Mouse (Mus musculus): ENCODE data around the gene Wdcp. TPM values are rescaled to one million over a fixed set of nuclear protein-coding genes. Genes with fewer than 3 reads are reported as not detected.

Wdcp gene
- polyA plus RNA-seq, 1 experiment from 2014 or later = 17.3 TPM

GRCm38 (mm10) chr12:4841392-4841887 is 1.7 kb upstream of the Wdcp start, which contains the start of gene Fkbp1b:
TSS of gene Fkbp1b (minus strand) at chr12:4841591.
- H3K4me2 ChIP-seq (replicated peaks) = peak within 1 kb of the TSS; percentile 81
- H3K27me3 ChIP-seq = peaks cover 27% of the 10 kb centered on the region
- ATAC-seq (ENCODE audit: low FRiP score, low read depth) = peak; percentile 73
- peak within 1 kb of the TSS; percentile 80 for H3K4me3 ChIP-seq
- H3K27ac ChIP-seq (replicated peaks) = no peak within 1 kb of the TSS
- H3K4me1 ChIP-seq = peaks cover 16% of the 10 kb centered on the region
- under 1% methylated on average over 37 of the region's 37 CpGs for WGBS
- peak within 1 kb of the TSS; percentile 69 for H3K9ac ChIP-seq (replicated peaks)
- H3K36me3 ChIP-seq = no peaks in the 10 kb centered on the region
- H3K9me3 ChIP-seq = no peaks in the 10 kb centered on the region

GRCm38 (mm10) chr12:4842456-4842855 is 647 bp upstream of the Wdcp start:
- ATAC-seq (ENCODE audit: low FRiP score, low read depth) = no peak
- WGBS = 85% methylated on average over 8 of the region's 8 CpGs

GRCm38 (mm10) chr12:4843741-4844140 is 638 bp downstream of the Wdcp start:
- H3K9ac ChIP-seq (replicated peaks) = peak overlapping the region; percentile 60
- WGBS = under 1% methylated on average over 12 of the region's 12 CpGs
- ATAC-seq (ENCODE audit: low FRiP score, low read depth) = peak; percentile 35; the same call in 1 of the 2 replicates
- H3K4me1 ChIP-seq = peaks cover 16% of the 10 kb centered on the region
- peak overlapping the region; percentile 69 for H3K4me3 ChIP-seq
- peaks cover 27% of the 10 kb centered on the region for H3K27me3 ChIP-seq
- H3K27ac ChIP-seq (replicated peaks) = no peak overlapping the region
- H3K36me3 ChIP-seq = no peaks in the 10 kb centered on the region
- no peaks in the 10 kb centered on the region for H3K9me3 ChIP-seq
- H3K4me2 ChIP-seq (replicated peaks) = peak overlapping the region; percentile 70

More at GRCm38 (mm10) chr12:4842456-4842855, 647 bp upstream of the Wdcp start:
- no peaks in the 10 kb centered on the region for H3K9me3 ChIP-seq
- H3K27ac ChIP-seq (replicated peaks) = no peak overlapping the region
- peaks cover 27% of the 10 kb centered on the region for H3K27me3 ChIP-seq
- H3K9ac ChIP-seq (replicated peaks) = no peak overlapping the region
- no peaks in the 10 kb centered on the region for H3K36me3 ChIP-seq
- no peak overlapping the region for H3K4me2 ChIP-seq (replicated peaks)
- H3K4me1 ChIP-seq = peaks cover 16% of the 10 kb centered on the region
- no peak overlapping the region for H3K4me3 ChIP-seq

GRCm38 (mm10) chr12:4856160-4856559 is 13.1 kb downstream of the Wdcp start:
- WGBS = 94% methylated on average over 5 of the region's 5 CpGs
- no peak for ATAC-seq (ENCODE audit: low FRiP score, low read depth)
- H3K36me3 ChIP-seq = peaks cover 34% of the 10 kb centered on the region

GRCm38 (mm10) chr12:4856834-4857233 is 13.7 kb downstream of the Wdcp start:
- Histone ChIP-seq H3K36me3 (peaks cover 27% of the 10 kb centered on the region), H3K4me3 (no peak overlapping the region)
- WGBS = 94% methylated on average over 2 of the region's 2 CpGs

More at GRCm38 (mm10) chr12:4856160-4856559, 13.1 kb downstream of the Wdcp start:
- Histone ChIP-seq H3K4me1 (peaks cover 2% of the 10 kb centered on the region; the same call in 1 of the 2 replicates), H3K27me3 (no peaks in the 10 kb centered on the region), H3K9ac (replicated peaks) (no peak overlapping the region), H3K9me3 (no peaks in the 10 kb centered on the region), H3K27ac (replicated peaks) (no peak overlapping the region), H3K4me2 (replicated peaks) (no peak overlapping the region), H3K4me3 (no peak overlapping the region)

GRCm38 (mm10) chr12:4859241-4859914 is 16.3 kb downstream of the Wdcp start:
- Histone ChIP-seq H3K36me3 (peaks cover 26% of the 10 kb centered on the region), H3K4me1 (peaks cover 2% of the 10 kb centered on the region; the same call in 1 of the 2 replicates), H3K27ac (replicated peaks) (peak overlapping the region; percentile 7; the same call in 1 of the 2 replicates), H3K4me2 (replicated peaks) (no peak overlapping the region), H3K9me3 (no peaks in the 10 kb centered on the region), H3K27me3 (no peaks in the 10 kb centered on the region), H3K4me3 (no peak overlapping the region), H3K9ac (replicated peaks) (no peak overlapping the region)
- ATAC-seq (ENCODE audit: low FRiP score, low read depth) = peak; percentile 87
- WGBS = 56% methylated on average over 11 of the region's 11 CpGs

More at GRCm38 (mm10) chr12:4856834-4857233, 13.7 kb downstream of the Wdcp start:
- no peaks in the 10 kb centered on the region for H3K9me3 ChIP-seq
- no peak for ATAC-seq (ENCODE audit: low FRiP score, low read depth)
- peaks cover 2% of the 10 kb centered on the region; the same call in 1 of the 2 replicates for H3K4me1 ChIP-seq
- no peak overlapping the region for H3K9ac ChIP-seq (replicated peaks)
- no peak overlapping the region for H3K4me2 ChIP-seq (replicated peaks)
- no peak overlapping the region for H3K27ac ChIP-seq (replicated peaks)
- no peaks in the 10 kb centered on the region for H3K27me3 ChIP-seq

- Histone ChIP-seq H3K27me3 (0 out of 2 replicates have a peak, but pooled peaks cover 3% of the 10 kb centered on the region), H3K36me3 (0 out of 2 replicates have a peak, but pooled peaks cover 3% of the 10 kb centered on the region), H3K4me2 (replicated peaks) (no peak overlapping the region), H3K27ac (replicated peaks) (no peak overlapping the region), H3K4me3 (no peak overlapping the region), H3K4me1 (peaks cover 2% of the 10 kb centered on the region; the same call in 1 of the 2 replicates), H3K9ac (replicated peaks) (no peak overlapping the region), H3K9me3 (no peaks in the 10 kb centered on the region)
- WGBS = 89% methylated on average over 4 of the region's 4 CpGs
- ATAC-seq (ENCODE audit: low FRiP score, low read depth) = no peak
These were observed 19.6 kb downstream of the Wdcp start for GRCm38 (mm10) chr12:4862672-4863071.

- ATAC-seq (ENCODE audit: low FRiP score, low read depth) = no peak
- H3K27me3 ChIP-seq = 0 out of 2 replicates have a peak, but pooled peaks cover 3% of the 10 kb centered on the region
- H3K9me3 ChIP-seq = no peaks in the 10 kb centered on the region
- no peaks in the 10 kb centered on the region for H3K36me3 ChIP-seq
- H3K27ac ChIP-seq (replicated peaks) = no peak overlapping the region
- no peak overlapping the region for H3K9ac ChIP-seq (replicated peaks)
- H3K4me2 ChIP-seq (replicated peaks) = no peak overlapping the region
- H3K4me3 ChIP-seq = no peak overlapping the region
- peaks cover 2% of the 10 kb centered on the region; the same call in 1 of the 2 replicates for H3K4me1 ChIP-seq
- WGBS = 80% methylated on average over 4 of the region's 4 CpGs
These were observed 20.7 kb downstream of the Wdcp start for GRCm38 (mm10) chr12:4863654-4864337.

GRCm38 (mm10) chr12:4864338-4864690 is 21.2 kb downstream of the Wdcp start:
- Histone ChIP-seq H3K27ac (replicated peaks) (no peak overlapping the region), H3K4me2 (replicated peaks) (no peak overlapping the region), H3K4me3 (no peak overlapping the region), H3K9ac (replicated peaks) (no peak overlapping the region), H3K4me1 (peaks cover 1% of the 10 kb centered on the region; the same call in 1 of the 2 replicates), H3K9me3 (no peaks in the 10 kb centered on the region), H3K27me3 (0 out of 2 replicates have a peak, but pooled peaks cover 3% of the 10 kb centered on the region), H3K36me3 (no peaks in the 10 kb centered on the region)
- WGBS = 80% methylated on average over 4 of the region's 4 CpGs
- ATAC-seq (ENCODE audit: low FRiP score, low read depth) = no peak

GRCm38 (mm10) chr12:4868924-4869323 is 25.8 kb downstream of the Wdcp start:
- Histone ChIP-seq H3K9me3 (no peaks in the 10 kb centered on the region), H3K4me3 (no peak overlapping the region), H3K27ac (replicated peaks) (no peak overlapping the region), H3K9ac (replicated peaks) (no peak overlapping the region), H3K4me1 (peaks cover 2% of the 10 kb centered on the region), H3K4me2 (replicated peaks) (no peak overlapping the region), H3K36me3 (no peaks in the 10 kb centered on the region), H3K27me3 (peaks cover 13% of the 10 kb centered on the region)
- no peak for ATAC-seq (ENCODE audit: low FRiP score, low read depth)
- WGBS = 80% methylated on average over 8 of the region's 8 CpGs

GRCm38 (mm10) chr12:4871260-4871659 is 28.2 kb downstream of the Wdcp start:
- no peak overlapping the region for H3K4me3 ChIP-seq
- ATAC-seq (ENCODE audit: low FRiP score, low read depth) = no peak
- H3K9me3 ChIP-seq = no peaks in the 10 kb centered on the region
- peaks cover 9% of the 10 kb centered on the region for H3K4me1 ChIP-seq
- no peak overlapping the region for H3K9ac ChIP-seq (replicated peaks)
- H3K27me3 ChIP-seq = peaks cover 13% of the 10 kb centered on the region
- H3K27ac ChIP-seq (replicated peaks) = no peak overlapping the region
- H3K36me3 ChIP-seq = no peaks in the 10 kb centered on the region
- no peak overlapping the region for H3K4me2 ChIP-seq (replicated peaks)
- 92% methylated on average over 5 of the region's 5 CpGs for WGBS

- WGBS = 63% methylated on average over 4 of the region's 4 CpGs
- Histone ChIP-seq H3K4me2 (replicated peaks) (no peak overlapping the region), H3K27ac (replicated peaks) (no peak overlapping the region), H3K36me3 (no peaks in the 10 kb centered on the region), H3K4me3 (no peak overlapping the region), H3K4me1 (peaks cover 9% of the 10 kb centered on the region), H3K27me3 (peaks cover 12% of the 10 kb centered on the region), H3K9me3 (no peaks in the 10 kb centered on the region), H3K9ac (replicated peaks) (no peak overlapping the region)
- no peak for ATAC-seq (ENCODE audit: low FRiP score, low read depth)
These were observed 29.2 kb downstream of the Wdcp start for GRCm38 (mm10) chr12:4872273-4872672.

All from midbrain, embryonic 12.5 days (tissue).